Mouse (Mus musculus) hindbrain, embryonic 16.5 days (tissue): ENCODE measurements around the gene Rps24. TPM values are rescaled to one million over a fixed set of nuclear protein-coding genes. Genes with fewer than 3 reads are reported as not detected.
A peak's percentile ranks its signal among the peaks of the same experiment; 100 is the strongest.

Experiments
- ATAC-seq: fragments of 200-750 bp; cut with Nextera tagmentation; 2 replicates; pipeline ENCODE4 v1.8.0; 2017; ENCODE audit warnings: moderate TSS enrichment, moderate library complexity
- H3K27ac ChIP-seq: fragments of 300-500 bp; sonication (generic); 2 replicates; pipeline ENCODE4 v1.5.1; 2014; ENCODE audit warnings: low read depth, mild to moderate bottlenecking, control low read depth, low read length, moderate library complexity
- H3K27me3 ChIP-seq: fragments of 300-500 bp; sonication (generic); replicated peaks from 2 replicates; pipeline ENCODE4 v1.6.1; 2014; ENCODE audit warnings: low read length; ENCODE audit not compliant: control insufficient read depth, insufficient read depth
- H3K36me3 ChIP-seq: fragments of 300-500 bp; sonication (generic); 2 replicates; pipeline ENCODE4 v1.6.1; 2014; ENCODE audit warnings: mild to moderate bottlenecking, low read length, moderate library complexity, mixed read lengths; ENCODE audit not compliant: control insufficient read depth, insufficient read depth
- H3K4me1 ChIP-seq: fragments of 300-500 bp; sonication (generic); 2 replicates; pipeline ENCODE4 v1.6.1; 2014; ENCODE audit warnings: low read depth, low read length; ENCODE audit not compliant: control insufficient read depth, insufficient read depth
- H3K4me2 ChIP-seq: fragments of 300-500 bp; sonication (generic); 2 replicates; pipeline ENCODE4 v1.6.1; 2014; ENCODE audit warnings: mild to moderate bottlenecking, low read length, control low read depth, moderate library complexity
- H3K4me3 ChIP-seq: fragments of 300-500 bp; sonication (generic); 2 replicates; pipeline ENCODE4 v1.5.1; 2014; ENCODE audit warnings: mild to moderate bottlenecking, low read length, control low read depth, moderate library complexity
- H3K9ac ChIP-seq: fragments of 300-500 bp; sonication (generic); 2 replicates; pipeline ENCODE4 v1.6.1; 2014; ENCODE audit warnings: low read depth, mild to moderate bottlenecking, control low read depth, low read length, moderate library complexity
- H3K9me3 ChIP-seq: fragments of 300-500 bp; sonication (generic); 2 replicates; pipeline ENCODE4 v1.6.1; 2014; ENCODE audit warnings: mild to moderate bottlenecking, low read length, moderate library complexity; ENCODE audit not compliant: control insufficient read depth
- WGBS: fragments of 180-500 bp; shearing (Covaris S2); extraction: QIAGEN DNeasy Blood & Tissue Kit; methylation state at CpG from one replicate; pipeline ENCODE4 v1.1.7; 2014; 5-methylcytosine and 5-hydroxymethylcytosine counted together
- polyA plus RNA-seq: library from polyadenylated mRNA; unstranded; fragments of >200 nt; fragmentation: Nextera tagmentation; extraction: Ambion mirVana; gene quantifications from 2 replicates; pipeline ENCODE4 v1.2.1, GENCODE M21; 2015

Rps24 gene
- polyA plus RNA-seq, 1 experiment from 2014 or later, result 490 TPM

GRCm38 (mm10) chr14:24508070-24508773 is 21.3 kb downstream of the Rps24 start:
- peak overlapping the region; percentile 24; the same call in 1 of the 2 replicates for H3K9ac ChIP-seq

GRCm38 (mm10) chr14:24509557-24509956 is 22.6 kb downstream of the Rps24 start:
- WGBS, result 66% methylated on average over 5 of the region's 5 CpGs

More at GRCm38 (mm10) chr14:24508070-24508773, 21.3 kb downstream of the Rps24 start:
- 0 out of 2 replicates have a peak, but pooled peaks have one; percentile 58 for ATAC-seq
- Histone ChIP-seq H3K9me3 (peaks cover 3% of the 10 kb centered on the region; the same call in 1 of the 2 replicates), H3K36me3 (no peaks in the 10 kb centered on the region), H3K4me2 (peak overlapping the region; percentile 45), H3K27ac (peak overlapping the region; percentile 19; the same call in 1 of the 2 replicates), H3K27me3 (no peaks in the 10 kb centered on the region), H3K4me1 (peaks cover 13% of the 10 kb centered on the region), H3K4me3 (no peak overlapping the region)
- WGBS, result 12% methylated on average over 18 of the region's 18 CpGs

GRCm38 (mm10) chr14:24510218-24510617 is 23.3 kb downstream of the Rps24 start:
- H3K36me3 ChIP-seq, result no peaks in the 10 kb centered on the region
- 100% methylated on average over 1 of the region's 1 CpGs for WGBS
- H3K27ac ChIP-seq, result no peak overlapping the region
- H3K27me3 ChIP-seq, result no peaks in the 10 kb centered on the region
- H3K4me1 ChIP-seq, result peaks cover 13% of the 10 kb centered on the region
- no peak for ATAC-seq
- no peak overlapping the region for H3K9ac ChIP-seq
- no peak overlapping the region for H3K4me3 ChIP-seq
- peaks cover 3% of the 10 kb centered on the region; the same call in 1 of the 2 replicates for H3K9me3 ChIP-seq
- H3K4me2 ChIP-seq, result no peak overlapping the region

More at GRCm38 (mm10) chr14:24509557-24509956, 22.6 kb downstream of the Rps24 start:
- ATAC-seq, result no peak
- H3K4me1 ChIP-seq, result peaks cover 13% of the 10 kb centered on the region
- H3K4me3 ChIP-seq, result no peak overlapping the region
- H3K9me3 ChIP-seq, result peaks cover 3% of the 10 kb centered on the region; the same call in 1 of the 2 replicates
- H3K36me3 ChIP-seq, result no peaks in the 10 kb centered on the region
- no peak overlapping the region for H3K27ac ChIP-seq
- H3K9ac ChIP-seq, result no peak overlapping the region
- H3K4me2 ChIP-seq, result no peak overlapping the region
- no peaks in the 10 kb centered on the region for H3K27me3 ChIP-seq

GRCm38 (mm10) chr14:24510679-24511078 is 23.8 kb downstream of the Rps24 start:
- WGBS, result 91% methylated on average over 2 of the region's 2 CpGs
- H3K27me3 ChIP-seq, result no peaks in the 10 kb centered on the region
- H3K9me3 ChIP-seq, result peaks cover 3% of the 10 kb centered on the region; the same call in 1 of the 2 replicates
- no peak for ATAC-seq
- H3K9ac ChIP-seq, result no peak overlapping the region
- peaks cover 13% of the 10 kb centered on the region for H3K4me1 ChIP-seq
- H3K4me3 ChIP-seq, result no peak overlapping the region
- no peak overlapping the region for H3K27ac ChIP-seq
- H3K36me3 ChIP-seq, result no peaks in the 10 kb centered on the region
- no peak overlapping the region for H3K4me2 ChIP-seq

- Histone ChIP-seq H3K4me1 (peaks cover 10% of the 10 kb centered on the region), H3K4me3 (no peak overlapping the region), H3K27ac (no peak overlapping the region), H3K9ac (no peak overlapping the region), H3K27me3 (no peaks in the 10 kb centered on the region), H3K9me3 (peaks cover 3% of the 10 kb centered on the region; the same call in 1 of the 2 replicates), H3K36me3 (no peaks in the 10 kb centered on the region), H3K4me2 (no peak overlapping the region)
- no peak for ATAC-seq
- 49% methylated on average over 6 of the region's 6 CpGs for WGBS
Observed at GRCm38 (mm10) chr14:24512527-24513161, 25.7 kb downstream of the Rps24 start.

GRCm38 (mm10) chr14:24521597-24521996 is 34.7 kb downstream of the Rps24 start:
- Histone ChIP-seq H3K27ac (no peak overlapping the region), H3K27me3 (no peaks in the 10 kb centered on the region), H3K9ac (no peak overlapping the region), H3K4me3 (no peak overlapping the region), H3K36me3 (no peaks in the 10 kb centered on the region), H3K4me2 (no peak overlapping the region), H3K9me3 (no peaks in the 10 kb centered on the region), H3K4me1 (peaks cover 8% of the 10 kb centered on the region)
- peak; percentile 67; the same call in 1 of the 2 replicates for ATAC-seq
- WGBS, result 59% methylated on average over 8 of the region's 8 CpGs

GRCm38 (mm10) chr14:24525137-24525536 is 38.2 kb downstream of the Rps24 start:
- H3K27me3 ChIP-seq, result no peaks in the 10 kb centered on the region
- no peaks in the 10 kb centered on the region for H3K9me3 ChIP-seq
- WGBS, result 69% methylated on average over 3 of the region's 3 CpGs
- no peak overlapping the region for H3K4me2 ChIP-seq
- peaks cover 10% of the 10 kb centered on the region for H3K4me1 ChIP-seq
- no peaks in the 10 kb centered on the region for H3K36me3 ChIP-seq
- no peak overlapping the region for H3K9ac ChIP-seq
- no peak overlapping the region for H3K4me3 ChIP-seq
- H3K27ac ChIP-seq, result no peak overlapping the region; the same call in 1 of the 2 replicates
- ATAC-seq, result no peak

- no peak; the same call in 1 of the 2 replicates for ATAC-seq
- 50% methylated on average over 10 of the region's 10 CpGs for WGBS
- Histone ChIP-seq H3K36me3 (no peaks in the 10 kb centered on the region), H3K4me1 (peaks cover 17% of the 10 kb centered on the region), H3K4me2 (no peak overlapping the region), H3K9me3 (no peaks in the 10 kb centered on the region), H3K27ac (peak overlapping the region; percentile 44; the same call in 1 of the 2 replicates), H3K9ac (no peak overlapping the region), H3K4me3 (no peak overlapping the region), H3K27me3 (no peaks in the 10 kb centered on the region)
Observed at GRCm38 (mm10) chr14:24525677-24526415, 38.9 kb downstream of the Rps24 start.
